Mouse (Mus musculus) ES-Bruce4 (cell line): ENCODE results near the gene Klc1.

Experiments used
- CTCF ChIP-seq: IDR thresholded peaks from one replicate; pipeline ENCODE4 v1.8.1; 2011; ENCODE audit warnings: low read depth, low read length
- POLR2A ChIP-seq: IDR thresholded peaks from one replicate; pipeline ENCODE4 v1.8.1; 2011; ENCODE audit warnings: low read length; ENCODE audit not compliant: insufficient read depth

- TF ChIP-seq POLR2A, result no peak
- peak; percentile 29 for TF ChIP-seq CTCF
These were observed 10.7 kb downstream of the Klc1 start for GRCm38 (mm10) chr12:111769306-111769705.
